Mouse (Mus musculus) neural tube, embryonic 15.5 days (tissue): ENCODE results near the gene Ran. TPM values are rescaled to one million over a fixed set of nuclear protein-coding genes. Genes with fewer than 3 reads are reported as not detected.
A peak's percentile ranks its signal among the peaks of the same experiment; 100 is the strongest.

ENCODE experiments used
- ATAC-seq: fragments of 200-750 bp; cut with Nextera tagmentation; 2 replicates; pipeline ENCODE4 v1.8.0; 2017; ENCODE audit warnings: mild to moderate bottlenecking, moderate TSS enrichment, moderate library complexity; ENCODE audit not compliant: low FRiP score
- H3K27ac ChIP-seq: fragments of 300-500 bp; sonication (generic); replicated peaks from 2 replicates; pipeline ENCODE4 v1.5.1; 2015; ENCODE audit warnings: mild to moderate bottlenecking, inconsistent platforms
- H3K27me3 ChIP-seq: fragments of 300-500 bp; sonication (generic); replicated peaks from 2 replicates; pipeline ENCODE4 v1.6.1; 2015; ENCODE audit warnings: inconsistent platforms
- H3K36me3 ChIP-seq: fragments of 300-500 bp; sonication (generic); 2 replicates; pipeline ENCODE4 v1.6.1; 2015; ENCODE audit warnings: inconsistent platforms
- H3K4me1 ChIP-seq: fragments of 300-500 bp; sonication (generic); 2 replicates; pipeline ENCODE4 v1.6.1; 2015; ENCODE audit warnings: inconsistent platforms
- H3K4me2 ChIP-seq: fragments of 300-500 bp; sonication (generic); 2 replicates; pipeline ENCODE4 v1.6.1; 2015; ENCODE audit warnings: inconsistent platforms, mild to moderate bottlenecking, moderate library complexity
- H3K4me3 ChIP-seq: fragments of 300-500 bp; sonication (generic); replicated peaks from 2 replicates; pipeline ENCODE4 v1.5.1; 2015; ENCODE audit warnings: mild to moderate bottlenecking, inconsistent platforms
- H3K9ac ChIP-seq: fragments of 300-500 bp; sonication (generic); replicated peaks from 2 replicates; pipeline ENCODE4 v1.6.1; 2015; ENCODE audit warnings: mild to moderate bottlenecking, inconsistent platforms
- H3K9me3 ChIP-seq: fragments of 300-500 bp; sonication (generic); replicated peaks from 2 replicates; pipeline ENCODE4 v1.6.1; 2016; ENCODE audit warnings: inconsistent platforms
- WGBS: fragments of 180-500 bp; shearing (Covaris S2); methylation state at CpG from one replicate; pipeline ENCODE4 v1.1.7; 2015; ENCODE audit warnings: mixed read lengths; 5-methylcytosine and 5-hydroxymethylcytosine counted together
- polyA plus RNA-seq: library from polyadenylated mRNA; unstranded; fragments of >200 nt; fragmentation: Nextera tagmentation; extraction: Ambion mirVana; gene quantifications from 2 replicates; pipeline ENCODE4 v1.2.1, GENCODE M21; 2015

The Ran gene
- polyA plus RNA-seq, 1 experiment from 2014 or later = 311 TPM

GRCm38 (mm10) chr5:129045641-129046580 lies 26.0 kb downstream of the Ran start:
- Histone ChIP-seq H3K4me3 (no peak overlapping the region), H3K27ac (peak overlapping the region; percentile 48; the same call in 1 of the 2 replicates), H3K4me2 (0 out of 2 replicates have a peak overlapping the region, but pooled peaks have one; percentile 13), H3K36me3 (no peaks in the 10 kb centered on the region), H3K4me1 (peaks cover 19% of the 10 kb centered on the region), H3K9me3 (no peaks in the 10 kb centered on the region), H3K27me3 (no peaks in the 10 kb centered on the region), H3K9ac (no peak overlapping the region)
- no peak for ATAC-seq
- WGBS = 38% methylated on average over 26 of the region's 26 CpGs

DNA sequence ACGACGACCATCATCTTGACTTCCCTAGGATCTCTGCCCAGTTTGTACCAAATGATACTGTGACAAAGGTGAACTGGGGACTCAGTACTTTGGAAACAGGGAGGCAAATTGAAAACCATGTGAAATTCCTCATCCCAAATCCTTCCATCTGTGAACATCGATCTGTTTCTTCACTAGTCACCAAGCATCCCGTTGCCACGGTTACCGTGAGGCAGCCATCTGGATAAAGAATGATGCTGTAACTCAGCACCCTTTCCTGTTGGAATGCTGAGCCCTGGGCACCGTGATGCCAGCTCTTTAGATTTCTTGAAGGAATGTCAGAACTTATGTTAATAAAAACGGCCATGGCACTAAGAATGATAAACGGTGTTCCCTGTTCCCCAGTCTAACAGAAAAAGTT lies 29.5 kb downstream of the Ran start:
- Histone ChIP-seq H3K27me3 (no peaks in the 10 kb centered on the region), H3K4me2 (no peak overlapping the region), H3K4me3 (no peak overlapping the region), H3K4me1 (peaks cover 30% of the 10 kb centered on the region), H3K9ac (no peak overlapping the region), H3K27ac (no peak overlapping the region), H3K9me3 (no peaks in the 10 kb centered on the region), H3K36me3 (no peaks in the 10 kb centered on the region)
- WGBS = 50% methylated on average over 9 of the region's 9 CpGs
- ATAC-seq = no peak

GRCm38 (mm10) chr5:129051910-129052309 lies 32.0 kb downstream of the Ran start:
- no peak for ATAC-seq
- Histone ChIP-seq H3K4me2 (no peak overlapping the region), H3K36me3 (no peaks in the 10 kb centered on the region), H3K9me3 (no peaks in the 10 kb centered on the region), H3K4me1 (peaks cover 17% of the 10 kb centered on the region), H3K4me3 (no peak overlapping the region), H3K9ac (no peak overlapping the region), H3K27me3 (no peaks in the 10 kb centered on the region), H3K27ac (no peak overlapping the region)
- WGBS = 92% methylated on average over 3 of the region's 3 CpGs

GRCm38 (mm10) chr5:129052636-129053355 lies 32.9 kb downstream of the Ran start:
- peak overlapping the region; percentile 38 for H3K4me2 ChIP-seq
- H3K4me1 ChIP-seq = peaks cover 17% of the 10 kb centered on the region
- peak; percentile 86 for ATAC-seq
- no peaks in the 10 kb centered on the region for H3K9me3 ChIP-seq
- WGBS = 15% methylated on average over 20 of the region's 20 CpGs
- peak overlapping the region; percentile 75 for H3K27ac ChIP-seq
- H3K4me3 ChIP-seq = no peak overlapping the region
- no peak overlapping the region for H3K9ac ChIP-seq
- H3K36me3 ChIP-seq = no peaks in the 10 kb centered on the region
- H3K27me3 ChIP-seq = no peaks in the 10 kb centered on the region

DNA sequence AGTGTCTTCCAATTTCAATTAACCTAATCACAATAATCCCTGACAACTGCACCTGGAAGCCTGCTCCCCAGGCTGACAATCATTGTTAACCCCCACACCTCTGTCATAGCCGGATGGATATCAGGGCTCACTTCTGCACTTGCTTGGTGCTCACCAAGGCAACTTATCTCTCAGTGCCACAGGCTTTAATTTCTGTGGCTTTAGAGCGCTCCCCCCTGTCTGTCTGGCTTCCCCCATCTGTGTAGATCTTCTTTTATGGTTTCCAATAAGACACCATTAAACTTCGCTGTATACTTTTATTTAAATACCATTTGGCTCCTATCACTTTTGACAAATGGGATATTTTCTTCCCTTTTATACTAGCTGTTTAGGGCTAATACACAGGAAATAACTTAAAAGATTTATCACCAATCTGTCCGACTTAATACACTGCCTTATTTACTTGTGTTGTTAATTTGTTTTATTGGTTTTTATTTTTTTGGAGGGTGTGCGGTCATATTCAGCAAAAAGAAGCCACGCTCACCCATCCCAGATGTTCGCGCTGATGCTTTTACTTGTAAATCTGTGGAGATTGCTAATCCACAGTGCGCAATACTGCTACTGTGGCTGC lies 34.9 kb downstream of the Ran start:
- H3K4me1 ChIP-seq = peaks cover 11% of the 10 kb centered on the region

GRCm38 (mm10) chr5:129059116-129059515 lies 39.2 kb downstream of the Ran start:
- Histone ChIP-seq H3K9me3 (no peaks in the 10 kb centered on the region), H3K4me1 (peaks cover 9% of the 10 kb centered on the region), H3K4me3 (no peak overlapping the region), H3K36me3 (no peaks in the 10 kb centered on the region), H3K27me3 (no peaks in the 10 kb centered on the region), H3K4me2 (no peak overlapping the region), H3K9ac (no peak overlapping the region), H3K27ac (no peak overlapping the region)
- 92% methylated on average over 3 of the region's 3 CpGs for WGBS
- no peak for ATAC-seq

More for the DNA sequence above, 34.9 kb downstream of the Ran start:
- H3K9ac ChIP-seq = no peak overlapping the region
- no peaks in the 10 kb centered on the region for H3K36me3 ChIP-seq
- H3K9me3 ChIP-seq = no peaks in the 10 kb centered on the region
- no peak overlapping the region for H3K4me2 ChIP-seq
- H3K27ac ChIP-seq = no peak overlapping the region
- ATAC-seq = no peak
- 75% methylated on average over 9 of the region's 9 CpGs for WGBS
- no peaks in the 10 kb centered on the region for H3K27me3 ChIP-seq
- H3K4me3 ChIP-seq = no peak overlapping the region

DNA sequence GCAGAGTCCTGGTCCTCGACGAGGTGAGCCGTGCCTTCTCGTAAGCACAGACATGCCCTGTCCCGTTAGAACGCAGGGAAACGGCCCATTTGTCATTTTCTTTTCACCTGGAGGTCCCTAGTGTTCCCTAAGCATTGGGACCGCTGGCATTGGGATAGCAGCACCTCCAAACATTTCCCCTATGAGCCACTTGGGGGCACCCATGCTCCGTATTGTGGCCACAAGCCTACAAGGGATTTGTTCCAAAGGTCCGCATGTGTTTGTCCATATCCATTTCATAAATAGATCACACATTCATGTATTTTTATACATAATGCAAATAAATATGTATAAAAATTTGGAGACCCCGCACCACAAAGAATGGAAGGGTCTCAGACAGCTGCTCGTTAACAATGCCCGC lies 41.7 kb downstream of the Ran start:
- Histone ChIP-seq H3K4me3 (no peak overlapping the region), H3K27ac (no peak overlapping the region), H3K4me1 (peaks cover 9% of the 10 kb centered on the region), H3K36me3 (no peaks in the 10 kb centered on the region), H3K27me3 (no peaks in the 10 kb centered on the region), H3K4me2 (no peak overlapping the region), H3K9ac (no peak overlapping the region), H3K9me3 (no peaks in the 10 kb centered on the region)
- 22% methylated on average over 13 of the region's 13 CpGs for WGBS
- ATAC-seq = no peak

GRCm38 (mm10) chr5:129063037-129063791 lies 43.3 kb downstream of the Ran start:
- peak overlapping the region; percentile 42 for H3K9ac ChIP-seq
- no peaks in the 10 kb centered on the region for H3K27me3 ChIP-seq
- H3K4me1 ChIP-seq = peaks cover 9% of the 10 kb centered on the region
- no peak overlapping the region for H3K27ac ChIP-seq
- peak; percentile 41; the same call in 1 of the 2 replicates for ATAC-seq
- WGBS = 13% methylated on average over 21 of the region's 21 CpGs
- H3K9me3 ChIP-seq = no peaks in the 10 kb centered on the region
- H3K36me3 ChIP-seq = no peaks in the 10 kb centered on the region
- peak overlapping the region; percentile 27 for H3K4me3 ChIP-seq
- peak overlapping the region; percentile 62 for H3K4me2 ChIP-seq

GRCm38 (mm10) chr5:129063792-129064087 lies 43.9 kb downstream of the Ran start:
- WGBS = 47% methylated on average over 8 of the region's 8 CpGs
- Histone ChIP-seq H3K27ac (no peak overlapping the region), H3K9ac (peak overlapping the region; percentile 42; the same call in 1 of the 2 replicates)

DNA sequence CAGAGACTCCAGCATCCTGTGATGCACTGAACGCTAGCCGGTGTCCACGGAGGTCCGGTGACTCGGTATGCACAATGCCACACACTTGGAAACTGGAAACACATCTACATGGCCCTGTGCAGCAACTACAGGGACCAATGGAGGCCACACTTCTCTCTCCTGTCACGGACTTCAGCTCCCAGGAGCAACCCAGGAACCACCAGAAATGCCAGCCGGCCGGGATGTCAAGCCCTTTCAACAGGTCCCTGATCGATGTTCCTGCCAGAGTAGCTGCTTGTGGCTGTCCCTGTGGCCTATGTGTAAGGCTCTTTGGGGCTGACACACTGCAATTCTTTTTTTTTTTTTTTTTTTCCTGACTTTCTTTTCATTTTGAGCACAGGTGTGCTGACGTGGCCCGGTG lies 44.3 kb downstream of the Ran start:
- Histone ChIP-seq H3K27me3 (no peaks in the 10 kb centered on the region), H3K4me3 (no peak overlapping the region), H3K4me1 (peaks cover 9% of the 10 kb centered on the region), H3K9me3 (no peaks in the 10 kb centered on the region), H3K9ac (no peak overlapping the region), H3K36me3 (no peaks in the 10 kb centered on the region), H3K27ac (no peak overlapping the region), H3K4me2 (no peak overlapping the region)
- ATAC-seq = no peak
- WGBS = 77% methylated on average over 11 of the region's 11 CpGs

More at GRCm38 (mm10) chr5:129063792-129064087, 43.9 kb downstream of the Ran start:
- Histone ChIP-seq H3K36me3 (no peaks in the 10 kb centered on the region), H3K4me2 (peak overlapping the region; percentile 62), H3K27me3 (no peaks in the 10 kb centered on the region), H3K4me1 (peaks cover 9% of the 10 kb centered on the region), H3K9me3 (no peaks in the 10 kb centered on the region), H3K4me3 (peak overlapping the region; percentile 27)
- ATAC-seq = 0 out of 2 replicates have a peak, but pooled peaks have one; percentile 5

GRCm38 (mm10) chr5:129065301-129065700 lies 45.4 kb downstream of the Ran start:
- no peak overlapping the region for H3K9ac ChIP-seq
- H3K36me3 ChIP-seq = no peaks in the 10 kb centered on the region
- H3K4me1 ChIP-seq = peaks cover 9% of the 10 kb centered on the region
- WGBS = 82% methylated on average over 12 of the region's 12 CpGs
- H3K27me3 ChIP-seq = no peaks in the 10 kb centered on the region
- ATAC-seq = no peak
- H3K4me2 ChIP-seq = no peak overlapping the region
- no peak overlapping the region for H3K4me3 ChIP-seq
- H3K27ac ChIP-seq = no peak overlapping the region
- H3K9me3 ChIP-seq = no peaks in the 10 kb centered on the region
